Mouse (Mus musculus) olfactory bulb, adult 2 months (tissue): ENCODE data around the gene Sugt1.

Experiments used
- CTCF ChIP-seq: fragments of 200-500 bp; IDR thresholded peaks from 2 replicates; pipeline ENCODE4 v1.5.1; 2012; ENCODE audit warnings: low read depth, mild to moderate bottlenecking, low read length, moderate library complexity; ENCODE audit not compliant: insufficient read depth
- POLR2A ChIP-seq: fragments of 200-500 bp; IDR thresholded peaks from 2 replicates; pipeline ENCODE4 v1.6.1; 2012; ENCODE audit warnings: mild to moderate bottlenecking, low read depth, low read length, moderate library complexity; ENCODE audit not compliant: insufficient read depth

GRCm38 (mm10) chr14:79591611-79592010 is 4.1 kb downstream of the Sugt1 start:
- TF ChIP-seq CTCF (no peak), POLR2A (no peak)
